Mouse (Mus musculus): ENCODE results near the gene Zbtb41. TPM values are rescaled to one million over a fixed set of nuclear protein-coding genes. Genes with fewer than 3 reads are reported as not detected.
A peak's percentile ranks its signal among the peaks of the same experiment; 100 is the strongest.

Gene Zbtb41
- polyA plus RNA-seq (2014; fragmentation: Nextera tagmentation; extraction: Ambion mirVana) = 17.4 and 25.0 TPM in 2 replicates

DNA sequence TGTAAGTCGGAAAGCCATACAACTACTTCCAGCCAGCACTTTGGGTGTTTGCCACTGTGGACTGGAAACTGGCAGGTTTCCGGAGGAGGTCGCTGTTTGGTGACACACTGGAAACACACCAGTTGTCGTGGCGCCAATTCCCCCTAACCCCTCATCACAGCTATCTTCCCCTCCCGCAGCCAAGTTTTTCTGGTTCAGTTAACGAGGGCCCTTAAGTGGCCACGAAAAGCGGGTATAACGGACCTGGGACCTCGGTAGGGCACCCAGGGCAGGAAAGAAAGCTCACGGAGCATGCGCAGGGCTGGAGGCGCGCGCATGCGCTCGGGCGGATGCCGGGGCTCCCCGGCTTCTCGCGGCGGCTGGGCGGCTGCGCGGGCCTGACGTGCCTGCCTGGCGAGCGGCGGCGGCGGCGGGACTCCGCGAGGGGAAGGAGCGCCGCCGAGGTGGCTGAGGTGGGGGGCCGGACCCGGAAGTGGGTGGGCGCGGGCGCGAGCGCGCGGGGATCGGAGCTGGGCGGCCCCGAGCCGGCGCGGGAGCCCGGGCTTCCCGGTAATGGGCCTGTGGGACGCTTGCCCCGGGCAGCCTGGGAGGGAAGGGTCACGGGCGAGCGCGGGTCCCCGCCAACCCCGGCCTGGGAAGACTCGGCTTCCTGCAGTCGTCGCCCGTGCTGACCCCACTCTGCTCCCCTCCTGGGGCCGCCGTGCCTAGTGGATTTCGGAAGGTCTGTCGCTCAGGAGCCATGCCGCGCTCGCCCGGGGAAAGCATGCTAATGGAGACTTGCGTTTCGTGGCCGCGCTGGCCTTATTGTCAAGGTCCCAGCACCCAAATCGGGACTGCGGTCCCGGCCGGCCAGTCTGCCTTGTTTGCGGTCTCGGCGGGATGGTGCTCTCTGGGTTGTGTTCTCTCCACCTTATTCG lies at the start of gene Zbtb41:
Gene Zbtb41, plus strand, starts transcription at position 414 of the 917 bp plus-strand sequence.
- Histone ChIP-seq H3K27me3 (replicated peaks; ENCODE audit: control insufficient read depth, insufficient read depth, low read length) (no peaks in the 10 kb centered on the region), H3K9me3 (replicated peaks; ENCODE audit: control insufficient read depth, low read length) (no peaks in the 10 kb centered on the region), H3K4me2 (ENCODE audit: low read length) (peak within 1 kb of the TSS; percentile 72), H3K9ac (ENCODE audit: low read length) (peak within 1 kb of the TSS; percentile 95), H3K4me1 (ENCODE audit: control insufficient read depth, insufficient read depth, low read length) (peaks cover 28% of the 10 kb centered on the region), H3K36me3 (ENCODE audit: control insufficient read depth, insufficient read depth, low read length) (peaks cover 3% of the 10 kb centered on the region; the same call in 1 of the 2 replicates), H3K4me3 (ENCODE audit: low read depth, low read length) (peak within 1 kb of the TSS; percentile 87), H3K27ac (ENCODE audit: low read depth, low read length) (peak within 1 kb of the TSS; percentile 89)
- ATAC-seq (peak; percentile 97), DNase-seq (ENCODE audit: low spot score) (peak; percentile 94)
- under 1% methylated on average over 78 of the region's 88 CpGs for WGBS

- DNase-seq (ENCODE audit: low spot score) = peak; percentile 42
- WGBS = 3% methylated on average over 6 of the region's 6 CpGs
- H3K27ac ChIP-seq (ENCODE audit: low read depth, low read length) = peak overlapping the region; percentile 5; the same call in 1 of the 2 replicates
Observed at GRCm38 (mm10) chr1:139375900-139376299, 46.2 kb upstream of the Zbtb41 start.

DNA sequence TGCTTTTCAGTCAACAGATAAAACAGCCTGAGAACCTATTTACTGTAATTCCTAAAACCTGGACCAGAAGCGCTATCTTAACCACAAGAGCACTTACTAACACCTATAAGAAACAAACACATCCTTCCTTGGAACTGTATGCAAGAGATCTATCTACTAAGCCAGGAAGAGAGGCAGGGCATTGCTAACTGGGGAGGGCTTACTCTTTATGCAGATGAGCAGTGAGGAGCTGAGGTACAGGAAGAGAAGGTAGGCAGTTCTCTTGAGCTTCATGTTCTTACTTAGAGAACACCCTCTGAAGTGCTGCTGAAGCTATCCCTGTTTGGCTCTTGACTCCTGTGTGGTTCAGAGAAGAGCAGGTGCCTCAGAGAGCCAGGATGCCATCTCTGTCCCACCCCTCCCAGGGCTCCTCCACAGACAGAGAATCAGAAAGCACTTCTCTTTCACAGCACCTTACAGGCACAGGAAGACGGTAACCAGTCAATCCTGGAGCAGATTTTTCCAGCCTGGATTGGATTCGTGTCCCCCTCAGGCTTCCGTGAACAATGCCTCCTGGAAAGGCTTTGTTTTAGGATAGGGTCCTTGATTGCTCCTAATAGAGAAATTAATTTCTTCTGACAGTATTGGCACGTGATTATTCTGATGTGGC lies 45.3 kb upstream of the Zbtb41 start, which contains the start of gene Crb1:
Gene Crb1, minus strand, starts transcription at position 463 of the 649 bp plus-strand sequence.
- no peaks in the 10 kb centered on the region for H3K27me3 ChIP-seq (replicated peaks; ENCODE audit: control insufficient read depth, insufficient read depth, low read length)
- peaks cover 13% of the 10 kb centered on the region for H3K4me1 ChIP-seq (ENCODE audit: control insufficient read depth, insufficient read depth, low read length)
- H3K4me3 ChIP-seq (ENCODE audit: low read depth, low read length) = peak within 1 kb of the TSS; percentile 24
- peak within 1 kb of the TSS; percentile 45 for H3K4me2 ChIP-seq (ENCODE audit: low read length)
- H3K9me3 ChIP-seq (replicated peaks; ENCODE audit: control insufficient read depth, low read length) = no peaks in the 10 kb centered on the region
- peak within 1 kb of the TSS; percentile 54; the same call in 1 of the 2 replicates for H3K9ac ChIP-seq (ENCODE audit: low read length)
- DNase-seq (ENCODE audit: low spot score) (peak; percentile 73), ATAC-seq (peak; percentile 73)
- 6% methylated on average over 5 of the region's 5 CpGs for WGBS
- no peaks in the 10 kb centered on the region for H3K36me3 ChIP-seq (ENCODE audit: control insufficient read depth, insufficient read depth, low read length)
- H3K27ac ChIP-seq (ENCODE audit: low read depth, low read length) = peak within 1 kb of the TSS; percentile 67

More at GRCm38 (mm10) chr1:139375900-139376299, 46.2 kb upstream of the Zbtb41 start:
- Histone ChIP-seq H3K9me3 (replicated peaks; ENCODE audit: control insufficient read depth, low read length) (no peaks in the 10 kb centered on the region), H3K27me3 (replicated peaks; ENCODE audit: control insufficient read depth, insufficient read depth, low read length) (no peaks in the 10 kb centered on the region), H3K36me3 (ENCODE audit: control insufficient read depth, insufficient read depth, low read length) (no peaks in the 10 kb centered on the region), H3K4me1 (ENCODE audit: control insufficient read depth, insufficient read depth, low read length) (peaks cover 13% of the 10 kb centered on the region), H3K4me2 (ENCODE audit: low read length) (peak overlapping the region; percentile 45), H3K4me3 (ENCODE audit: low read depth, low read length) (peak overlapping the region; percentile 24), H3K9ac (ENCODE audit: low read length) (peak overlapping the region; percentile 43)
- peak; percentile 82 for ATAC-seq

GRCm38 (mm10) chr1:139378861-139379620 lies 43.0 kb upstream of the Zbtb41 start:
- Histone ChIP-seq H3K4me2 (ENCODE audit: low read length) (no peak overlapping the region), H3K4me3 (ENCODE audit: low read depth, low read length) (no peak overlapping the region), H3K9me3 (replicated peaks; ENCODE audit: control insufficient read depth, low read length) (no peaks in the 10 kb centered on the region), H3K36me3 (ENCODE audit: control insufficient read depth, insufficient read depth, low read length) (no peaks in the 10 kb centered on the region), H3K9ac (ENCODE audit: low read length) (no peak overlapping the region), H3K4me1 (ENCODE audit: control insufficient read depth, insufficient read depth, low read length) (peaks cover 13% of the 10 kb centered on the region), H3K27me3 (replicated peaks; ENCODE audit: control insufficient read depth, insufficient read depth, low read length) (no peaks in the 10 kb centered on the region), H3K27ac (ENCODE audit: low read depth, low read length) (no peak overlapping the region)
- DNase-seq (ENCODE audit: low spot score) = peak; percentile 6
- ATAC-seq = peak; percentile 14; the same call in 1 of the 2 replicates
- WGBS = 24% methylated on average over 11 of the region's 11 CpGs

- Histone ChIP-seq H3K36me3 (ENCODE audit: control insufficient read depth, insufficient read depth, low read length) (no peaks in the 10 kb centered on the region), H3K4me3 (ENCODE audit: low read depth, low read length) (no peak overlapping the region), H3K9ac (ENCODE audit: low read length) (no peak overlapping the region), H3K27me3 (replicated peaks; ENCODE audit: control insufficient read depth, insufficient read depth, low read length) (no peaks in the 10 kb centered on the region), H3K9me3 (replicated peaks; ENCODE audit: control insufficient read depth, low read length) (no peaks in the 10 kb centered on the region), H3K4me2 (ENCODE audit: low read length) (no peak overlapping the region), H3K4me1 (ENCODE audit: control insufficient read depth, insufficient read depth, low read length) (peaks cover 13% of the 10 kb centered on the region), H3K27ac (ENCODE audit: low read depth, low read length) (no peak overlapping the region)
- ATAC-seq = peak; percentile 10; the same call in 1 of the 2 replicates
- DNase-seq (ENCODE audit: low spot score) = no peak
- WGBS = 31% methylated on average over 4 of the region's 4 CpGs
Observed at GRCm38 (mm10) chr1:139379621-139379984, 42.5 kb upstream of the Zbtb41 start.

DNA sequence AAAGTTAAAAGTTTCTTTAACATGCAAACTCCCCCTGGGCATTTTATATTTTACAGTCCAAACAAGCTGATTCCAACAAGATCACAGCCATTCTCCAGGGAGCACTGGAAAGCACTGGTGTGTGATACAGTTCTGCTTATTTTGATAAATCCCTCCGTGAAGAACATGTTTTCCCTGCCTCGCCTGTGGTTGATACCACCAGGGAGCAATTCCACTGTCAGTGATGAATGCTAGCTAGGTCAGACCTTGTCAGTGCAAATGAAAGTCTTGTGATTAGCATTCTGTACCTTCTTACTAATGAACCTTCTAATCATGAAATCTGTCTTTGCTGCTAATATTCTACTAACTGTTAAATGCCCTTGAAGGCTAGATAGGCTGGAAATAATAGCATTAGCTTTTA lies 30.3 kb upstream of the Zbtb41 start:
- Histone ChIP-seq H3K4me2 (ENCODE audit: low read length) (no peak overlapping the region), H3K36me3 (ENCODE audit: control insufficient read depth, insufficient read depth, low read length) (no peaks in the 10 kb centered on the region), H3K27me3 (replicated peaks; ENCODE audit: control insufficient read depth, insufficient read depth, low read length) (no peaks in the 10 kb centered on the region), H3K4me1 (ENCODE audit: control insufficient read depth, insufficient read depth, low read length) (no peaks in the 10 kb centered on the region), H3K9me3 (replicated peaks; ENCODE audit: control insufficient read depth, low read length) (no peaks in the 10 kb centered on the region), H3K9ac (ENCODE audit: low read length) (no peak overlapping the region), H3K4me3 (ENCODE audit: low read depth, low read length) (no peak overlapping the region), H3K27ac (ENCODE audit: low read depth, low read length) (no peak overlapping the region)
- no peak for DNase-seq (ENCODE audit: low spot score)
- 49% methylated on average over 2 of the region's 2 CpGs for WGBS
- ATAC-seq = no peak

DNA sequence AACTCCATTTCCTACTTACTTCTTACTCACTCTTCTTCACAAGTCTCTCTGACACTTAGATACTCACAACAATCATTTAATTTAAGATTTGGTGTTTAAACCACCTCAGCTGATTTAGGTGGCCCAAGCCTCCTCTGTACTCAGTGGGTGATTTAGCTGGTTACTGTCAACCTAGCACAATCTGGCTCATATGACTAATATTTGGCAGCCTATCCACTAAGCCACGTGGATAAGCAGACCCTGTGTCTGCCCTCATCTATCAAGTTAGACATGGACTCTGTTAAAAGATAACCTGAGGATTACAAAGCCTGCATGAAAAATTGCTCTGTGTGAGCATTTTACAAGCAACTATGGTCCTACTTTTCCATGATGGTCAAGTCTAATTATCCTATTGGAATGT lies 25.5 kb upstream of the Zbtb41 start:
- no peak overlapping the region for H3K4me3 ChIP-seq (ENCODE audit: low read depth, low read length)
- DNase-seq (ENCODE audit: low spot score) (no peak), ATAC-seq (no peak)
- no peaks in the 10 kb centered on the region for H3K27me3 ChIP-seq (replicated peaks; ENCODE audit: control insufficient read depth, insufficient read depth, low read length)
- no peaks in the 10 kb centered on the region for H3K4me1 ChIP-seq (ENCODE audit: control insufficient read depth, insufficient read depth, low read length)
- no peaks in the 10 kb centered on the region for H3K36me3 ChIP-seq (ENCODE audit: control insufficient read depth, insufficient read depth, low read length)
- H3K4me2 ChIP-seq (ENCODE audit: low read length) = no peak overlapping the region
- no peak overlapping the region for H3K27ac ChIP-seq (ENCODE audit: low read depth, low read length)
- H3K9ac ChIP-seq (ENCODE audit: low read length) = no peak overlapping the region
- H3K9me3 ChIP-seq (replicated peaks; ENCODE audit: control insufficient read depth, low read length) = no peaks in the 10 kb centered on the region
- WGBS = 64% methylated on average over 1 of the region's 1 CpGs

DNA sequence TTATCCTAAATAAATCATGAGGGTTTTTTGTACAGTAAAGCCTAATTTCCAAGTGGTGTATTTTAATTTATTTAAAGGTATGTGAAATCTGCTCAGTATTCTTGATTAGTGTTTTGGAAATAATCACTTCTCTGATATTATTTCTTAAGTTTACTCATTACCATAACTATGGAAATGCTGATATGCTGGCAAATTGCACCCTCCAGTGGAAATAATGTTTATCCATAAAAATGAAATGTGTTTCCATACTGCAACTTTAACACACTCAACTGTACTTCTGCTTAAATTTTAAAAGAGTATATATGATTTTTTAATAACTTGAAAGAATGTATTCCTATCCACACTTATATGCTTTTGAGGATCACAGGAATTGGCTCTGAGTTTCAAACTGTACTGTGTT lies 16.3 kb upstream of the Zbtb41 start:
- ATAC-seq = no peak
- Histone ChIP-seq H3K4me3 (ENCODE audit: low read depth, low read length) (no peak overlapping the region), H3K27me3 (replicated peaks; ENCODE audit: control insufficient read depth, insufficient read depth, low read length) (no peaks in the 10 kb centered on the region), H3K4me1 (ENCODE audit: control insufficient read depth, insufficient read depth, low read length) (no peaks in the 10 kb centered on the region), H3K36me3 (ENCODE audit: control insufficient read depth, insufficient read depth, low read length) (no peaks in the 10 kb centered on the region), H3K27ac (ENCODE audit: low read depth, low read length) (no peak overlapping the region), H3K4me2 (ENCODE audit: low read length) (no peak overlapping the region), H3K9me3 (replicated peaks; ENCODE audit: control insufficient read depth, low read length) (no peaks in the 10 kb centered on the region), H3K9ac (ENCODE audit: low read length) (no peak overlapping the region)
- DNase-seq (ENCODE audit: low spot score) = peak; percentile 32
